Mouse (Mus musculus): ENCODE results near the gene Ccdc194. TPM values are rescaled to one million over a fixed set of nuclear protein-coding genes. Genes with fewer than 3 reads are reported as not detected.

The Ccdc194 gene
- polyA plus RNA-seq (2015; fragmentation: Nextera tagmentation; extraction: Ambion mirVana), result 0.26 TPM in 1 of 2 replicates, not detected in the other

DNA sequence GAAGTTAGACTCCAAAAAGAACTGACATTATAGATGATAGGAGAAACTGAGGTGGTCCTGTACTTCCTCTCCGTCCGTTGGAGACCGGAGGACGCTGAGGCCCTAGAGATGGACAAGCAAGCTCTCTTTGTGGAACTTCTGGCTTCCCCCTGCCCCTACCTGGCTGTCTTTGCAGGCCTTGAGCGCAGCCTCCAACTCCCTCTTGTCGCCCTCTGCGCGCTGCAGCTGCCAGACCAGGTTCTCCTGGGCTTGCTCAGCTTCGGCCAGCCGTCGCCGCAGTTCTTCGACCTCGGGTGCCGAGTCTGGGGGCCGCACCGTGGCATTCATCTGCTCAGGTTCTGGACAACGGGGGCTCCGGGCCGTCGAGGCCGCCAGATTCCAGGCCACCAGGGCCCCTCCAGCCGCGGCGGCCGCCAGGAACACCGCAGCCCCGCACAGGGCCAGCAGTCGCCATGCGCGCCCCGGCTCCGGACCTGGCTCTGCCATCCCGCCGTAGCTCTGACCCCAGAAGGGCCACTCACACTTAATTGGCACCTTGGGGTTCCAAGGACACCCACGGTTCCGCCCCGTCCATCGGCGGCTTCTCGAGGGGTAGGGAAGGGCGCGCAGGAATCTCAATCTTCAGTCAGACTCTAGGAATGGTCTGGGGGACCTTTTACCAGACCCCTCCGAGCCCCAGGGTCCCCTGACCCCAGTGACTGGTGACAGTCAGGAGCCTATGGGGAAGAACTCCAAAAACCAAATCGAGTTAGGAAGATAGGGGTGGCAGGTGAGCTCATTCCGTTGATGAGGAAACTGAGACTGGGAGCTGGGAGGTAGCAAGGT, at the start of gene Ccdc194:
TSS of gene Ccdc194 (minus strand) at position 486 of the 825 bp plus-strand sequence.
- H3K27ac ChIP-seq (ENCODE audit: low read length), result no peak within 1 kb of the TSS
- no peaks in the 10 kb centered on the region for H3K9me3 ChIP-seq (ENCODE audit: control insufficient read depth, low read length)
- ATAC-seq, result no peak
- no peaks in the 10 kb centered on the region for H3K36me3 ChIP-seq (ENCODE audit: control insufficient read depth, insufficient read depth)
- H3K27me3 ChIP-seq (replicated peaks; ENCODE audit: control insufficient read depth, insufficient read depth, low read length), result peaks cover 20% of the 10 kb centered on the region
- H3K9ac ChIP-seq (replicated peaks; ENCODE audit: low read depth, low read length), result no peak within 1 kb of the TSS
- no peak within 1 kb of the TSS for H3K4me2 ChIP-seq (ENCODE audit: low read length)
- WGBS, result 5% methylated on average over 46 of the region's 46 CpGs
- peaks cover 7% of the 10 kb centered on the region; the same call in 1 of the 2 replicates for H3K4me1 ChIP-seq (replicated peaks; ENCODE audit: control insufficient read depth, insufficient read depth, low read length)
- no peak within 1 kb of the TSS for H3K4me3 ChIP-seq (replicated peaks; ENCODE audit: low read length)

DNA sequence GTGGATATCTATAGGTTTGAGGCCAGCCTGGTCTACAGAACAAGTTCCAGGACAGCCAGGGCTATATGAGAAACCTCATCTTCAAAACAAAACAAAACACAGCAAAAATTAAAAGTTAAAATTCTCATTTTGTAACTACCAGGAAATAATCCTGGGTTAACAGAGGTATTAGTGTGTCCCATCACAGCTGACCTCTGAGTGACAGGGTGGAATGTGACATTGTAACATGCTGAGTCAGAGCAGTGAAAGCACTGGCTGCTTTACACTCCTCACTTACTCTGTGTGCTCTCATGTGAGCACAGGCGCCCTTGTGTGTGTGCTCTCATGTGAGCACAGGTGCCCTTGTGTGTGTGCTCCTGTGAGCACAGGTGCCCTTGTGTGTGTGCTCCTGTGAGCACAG, 49.5 kb upstream of the Ccdc194 start:
- peaks cover 31% of the 10 kb centered on the region for H3K4me1 ChIP-seq (replicated peaks; ENCODE audit: control insufficient read depth, insufficient read depth, low read length)
- H3K36me3 ChIP-seq (ENCODE audit: control insufficient read depth, insufficient read depth), result no peaks in the 10 kb centered on the region
- H3K27me3 ChIP-seq (replicated peaks; ENCODE audit: control insufficient read depth, insufficient read depth, low read length), result no peaks in the 10 kb centered on the region
- no peak overlapping the region for H3K4me2 ChIP-seq (ENCODE audit: low read length)
- no peak overlapping the region for H3K4me3 ChIP-seq (replicated peaks; ENCODE audit: low read length)
- no peak overlapping the region for H3K27ac ChIP-seq (ENCODE audit: low read length)
- H3K9ac ChIP-seq (replicated peaks; ENCODE audit: low read depth, low read length), result no peak overlapping the region
- no peak for ATAC-seq
- no peaks in the 10 kb centered on the region for H3K9me3 ChIP-seq (ENCODE audit: control insufficient read depth, low read length)
- WGBS, result 74% methylated on average over 1 of the region's 1 CpGs

DNA sequence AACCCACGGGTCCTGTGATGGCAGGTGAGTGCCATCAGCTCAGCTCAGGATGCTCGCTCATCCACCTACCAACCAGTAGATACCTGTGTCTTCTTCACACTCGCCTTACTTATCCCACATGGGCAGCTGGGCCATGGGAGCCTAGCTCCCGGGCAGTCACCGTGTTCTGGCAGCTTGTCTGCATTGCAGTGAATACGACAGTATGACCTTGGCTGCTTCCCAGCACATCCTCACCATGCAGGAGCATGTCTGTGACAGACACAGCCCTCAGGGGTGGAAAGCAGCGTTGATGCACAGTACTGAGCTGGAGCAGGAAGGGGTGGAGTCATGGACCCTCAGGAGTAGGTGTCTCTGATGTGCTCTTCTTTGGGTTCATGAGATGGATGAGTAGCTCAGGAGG, 48.9 kb upstream of the Ccdc194 start:
- H3K4me3 ChIP-seq (replicated peaks; ENCODE audit: low read length), result no peak overlapping the region
- 62% methylated on average over 7 of the region's 7 CpGs for WGBS

DNA sequence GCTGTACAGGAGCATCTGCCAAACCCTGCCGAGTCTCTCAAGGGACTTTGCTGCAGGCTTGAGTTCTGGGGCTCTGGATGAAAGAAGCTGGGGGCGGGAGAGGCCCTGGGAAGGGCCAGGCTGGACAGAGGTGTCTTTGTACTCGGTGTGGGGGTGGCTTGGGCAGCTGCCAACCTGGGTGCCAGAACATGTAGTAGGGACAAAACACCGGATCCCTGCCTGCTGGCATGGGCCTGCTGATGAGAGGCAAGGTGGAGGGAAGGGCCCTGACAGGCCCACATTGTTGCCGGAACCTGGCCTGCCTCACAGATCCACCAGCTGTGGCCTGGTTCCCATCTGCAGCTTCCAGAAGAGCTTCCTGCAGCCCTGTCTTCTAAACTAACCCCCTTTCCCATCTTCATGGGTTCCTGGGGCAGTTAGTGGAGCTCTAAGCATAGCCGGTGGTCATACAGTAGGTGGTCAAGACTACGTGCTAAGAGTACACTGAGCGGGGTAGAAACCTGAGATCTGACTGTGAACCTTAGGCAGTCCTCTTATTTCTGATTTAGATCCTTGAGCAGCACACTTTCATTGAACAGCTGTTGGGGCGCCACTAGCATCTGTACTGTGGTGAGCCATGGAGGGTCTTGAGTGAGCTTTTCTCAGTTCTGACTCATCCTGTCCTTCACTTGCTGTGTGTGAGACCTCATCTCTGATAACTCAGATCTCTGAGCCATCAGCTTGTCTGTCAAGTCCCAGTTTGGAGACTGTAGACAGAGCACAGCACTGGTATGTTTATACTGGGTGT, 47.5 kb upstream of the Ccdc194 start:
- Histone ChIP-seq H3K9ac (replicated peaks; ENCODE audit: low read depth, low read length) (peak overlapping the region; percentile 18; the same call in 1 of the 2 replicates), H3K9me3 (ENCODE audit: control insufficient read depth, low read length) (no peaks in the 10 kb centered on the region), H3K36me3 (ENCODE audit: control insufficient read depth, insufficient read depth) (no peaks in the 10 kb centered on the region), H3K27me3 (replicated peaks; ENCODE audit: control insufficient read depth, insufficient read depth, low read length) (no peaks in the 10 kb centered on the region), H3K4me3 (replicated peaks; ENCODE audit: low read length) (peak overlapping the region; percentile 14), H3K4me2 (ENCODE audit: low read length) (peak overlapping the region; percentile 53), H3K27ac (ENCODE audit: low read length) (peak overlapping the region; percentile 72), H3K4me1 (replicated peaks; ENCODE audit: control insufficient read depth, insufficient read depth, low read length) (peaks cover 32% of the 10 kb centered on the region)
- ATAC-seq, result peak; percentile 1; the same call in 1 of the 2 replicates
- 37% methylated on average over 9 of the region's 9 CpGs for WGBS

More for the DNA sequence above, 48.9 kb upstream of the Ccdc194 start:
- Histone ChIP-seq H3K27me3 (replicated peaks; ENCODE audit: control insufficient read depth, insufficient read depth, low read length) (no peaks in the 10 kb centered on the region), H3K9ac (replicated peaks; ENCODE audit: low read depth, low read length) (no peak overlapping the region), H3K4me1 (replicated peaks; ENCODE audit: control insufficient read depth, insufficient read depth, low read length) (peaks cover 26% of the 10 kb centered on the region), H3K36me3 (ENCODE audit: control insufficient read depth, insufficient read depth) (no peaks in the 10 kb centered on the region), H3K9me3 (ENCODE audit: control insufficient read depth, low read length) (no peaks in the 10 kb centered on the region), H3K4me2 (ENCODE audit: low read length) (no peak overlapping the region), H3K27ac (ENCODE audit: low read length) (no peak overlapping the region)
- ATAC-seq, result no peak

DNA sequence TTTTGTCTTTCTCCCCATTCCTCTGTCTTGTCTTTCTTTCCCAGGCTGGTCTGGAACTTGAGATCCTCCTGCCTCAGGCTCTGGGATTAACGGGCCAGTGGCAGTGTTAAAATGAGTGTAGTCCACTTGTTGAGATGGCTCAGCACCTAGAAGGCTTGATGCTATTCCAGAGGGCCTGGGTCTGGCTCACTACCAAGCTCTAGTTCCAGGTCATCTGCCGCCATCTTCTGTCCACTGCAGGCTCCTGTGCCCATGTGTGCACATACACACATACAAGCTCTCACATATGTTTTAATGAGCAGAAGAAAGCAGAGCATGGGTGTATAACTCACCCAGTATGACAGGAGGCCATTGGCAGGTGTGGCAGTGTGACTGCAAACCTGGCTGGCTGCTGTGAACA, 46.6 kb upstream of the Ccdc194 start:
- Histone ChIP-seq H3K9ac (replicated peaks; ENCODE audit: low read depth, low read length) (no peak overlapping the region), H3K4me1 (replicated peaks; ENCODE audit: control insufficient read depth, insufficient read depth, low read length) (peaks cover 32% of the 10 kb centered on the region), H3K27me3 (replicated peaks; ENCODE audit: control insufficient read depth, insufficient read depth, low read length) (no peaks in the 10 kb centered on the region), H3K36me3 (ENCODE audit: control insufficient read depth, insufficient read depth) (no peaks in the 10 kb centered on the region), H3K9me3 (ENCODE audit: control insufficient read depth, low read length) (no peaks in the 10 kb centered on the region), H3K27ac (ENCODE audit: low read length) (peak overlapping the region; percentile 72), H3K4me2 (ENCODE audit: low read length) (peak overlapping the region; percentile 53; the same call in 1 of the 2 replicates), H3K4me3 (replicated peaks; ENCODE audit: low read length) (no peak overlapping the region)
- 73% methylated on average over 2 of the region's 2 CpGs for WGBS
- no peak for ATAC-seq

DNA sequence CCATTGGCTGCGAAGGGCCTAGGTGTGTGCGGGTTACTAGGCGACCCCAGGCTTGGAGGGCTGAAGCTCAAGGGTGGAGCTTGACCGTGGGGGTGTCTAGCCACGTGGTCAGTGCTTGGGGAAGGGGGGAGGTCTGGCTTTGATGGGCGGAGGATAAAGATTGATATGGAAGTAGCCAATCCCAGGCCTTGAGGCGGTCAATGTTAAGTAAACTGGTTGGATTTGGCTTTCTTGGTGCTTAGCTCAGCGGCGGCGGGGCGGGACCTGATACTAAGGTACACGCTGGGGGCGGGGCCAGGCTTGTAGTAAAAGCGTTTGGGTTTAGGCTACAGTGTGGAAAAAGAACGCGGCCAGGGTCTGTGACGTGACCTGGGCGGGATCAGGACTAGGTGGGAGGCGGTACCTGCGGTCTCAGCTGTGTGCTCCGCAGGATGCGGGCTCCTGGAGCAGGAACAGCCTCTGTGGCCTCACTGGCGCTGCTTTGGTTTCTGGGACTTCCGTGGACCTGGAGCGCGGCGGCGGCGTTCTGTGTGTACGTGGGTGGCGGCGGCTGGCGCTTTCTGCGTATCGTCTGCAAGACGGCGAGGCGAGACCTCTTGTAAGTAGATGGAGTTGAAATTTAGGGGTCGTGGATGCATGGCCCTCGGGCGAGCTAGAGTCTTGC, 44.9 kb upstream of the Ccdc194 start:
- peak; percentile 88 for ATAC-seq
- Histone ChIP-seq H3K27ac (ENCODE audit: low read length) (peak overlapping the region; percentile 79), H3K9me3 (ENCODE audit: control insufficient read depth, low read length) (no peaks in the 10 kb centered on the region), H3K9ac (replicated peaks; ENCODE audit: low read depth, low read length) (peak overlapping the region; percentile 56), H3K27me3 (replicated peaks; ENCODE audit: control insufficient read depth, insufficient read depth, low read length) (no peaks in the 10 kb centered on the region), H3K4me3 (replicated peaks; ENCODE audit: low read length) (peak overlapping the region; percentile 66), H3K4me2 (ENCODE audit: low read length) (peak overlapping the region; percentile 53), H3K36me3 (ENCODE audit: control insufficient read depth, insufficient read depth) (no peaks in the 10 kb centered on the region), H3K4me1 (replicated peaks; ENCODE audit: control insufficient read depth, insufficient read depth, low read length) (peaks cover 32% of the 10 kb centered on the region)
- under 1% methylated on average over 41 of the region's 41 CpGs for WGBS

DNA sequence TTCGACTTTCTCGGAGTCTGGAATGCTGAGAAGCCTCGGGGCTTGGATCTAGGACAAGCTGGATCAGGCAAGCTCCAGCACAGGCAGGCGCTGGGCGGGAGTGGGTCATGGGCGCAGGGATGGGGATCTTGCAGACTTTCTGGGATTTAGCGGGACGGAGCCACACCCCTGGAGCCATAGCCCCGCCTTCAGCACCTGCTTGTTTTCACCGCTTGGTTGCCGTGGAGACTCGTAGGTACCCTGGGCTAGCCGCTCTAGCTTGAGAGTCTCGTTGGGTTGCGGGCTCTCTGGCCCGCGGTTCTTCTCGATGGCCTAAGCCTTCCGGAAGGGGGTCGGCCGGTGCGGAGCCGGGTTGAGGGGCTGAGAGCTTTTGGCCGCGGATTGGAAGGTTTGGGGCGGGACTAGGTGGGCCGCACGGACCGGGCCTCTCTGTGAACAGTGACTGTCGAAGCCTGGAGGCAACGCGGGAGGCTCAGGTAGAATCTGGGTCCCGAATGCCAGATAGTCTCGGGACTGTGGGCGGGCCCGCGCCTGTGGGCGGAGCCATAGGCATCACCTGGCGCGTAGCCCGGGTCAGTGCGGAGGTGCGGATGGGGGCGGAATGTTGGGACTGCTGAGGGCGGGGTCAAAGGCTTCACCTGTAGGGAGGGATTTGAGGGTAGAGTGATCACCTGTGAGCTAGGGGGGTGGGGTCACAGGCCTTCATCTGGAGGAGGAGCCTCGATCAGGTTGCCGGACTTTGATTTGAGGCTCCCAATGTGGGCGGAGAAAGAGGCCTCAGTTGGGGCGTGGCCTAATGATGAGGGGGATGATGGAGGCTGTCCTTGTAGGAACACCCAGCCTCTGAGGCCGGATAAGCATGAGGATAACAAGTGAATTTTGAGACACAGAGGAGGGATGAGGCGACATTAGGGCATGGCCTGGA, 44.1 kb upstream of the Ccdc194 start:
- Histone ChIP-seq H3K27me3 (replicated peaks; ENCODE audit: control insufficient read depth, insufficient read depth, low read length) (no peaks in the 10 kb centered on the region), H3K36me3 (ENCODE audit: control insufficient read depth, insufficient read depth) (no peaks in the 10 kb centered on the region), H3K27ac (ENCODE audit: low read length) (peak overlapping the region; percentile 79), H3K4me2 (ENCODE audit: low read length) (peak overlapping the region; percentile 53), H3K9me3 (ENCODE audit: control insufficient read depth, low read length) (no peaks in the 10 kb centered on the region), H3K4me1 (replicated peaks; ENCODE audit: control insufficient read depth, insufficient read depth, low read length) (peaks cover 32% of the 10 kb centered on the region), H3K4me3 (replicated peaks; ENCODE audit: low read length) (peak overlapping the region; percentile 66), H3K9ac (replicated peaks; ENCODE audit: low read depth, low read length) (peak overlapping the region; percentile 56)
- ATAC-seq, result peak; percentile 81
- WGBS, result 1% methylated on average over 51 of the region's 51 CpGs

DNA sequence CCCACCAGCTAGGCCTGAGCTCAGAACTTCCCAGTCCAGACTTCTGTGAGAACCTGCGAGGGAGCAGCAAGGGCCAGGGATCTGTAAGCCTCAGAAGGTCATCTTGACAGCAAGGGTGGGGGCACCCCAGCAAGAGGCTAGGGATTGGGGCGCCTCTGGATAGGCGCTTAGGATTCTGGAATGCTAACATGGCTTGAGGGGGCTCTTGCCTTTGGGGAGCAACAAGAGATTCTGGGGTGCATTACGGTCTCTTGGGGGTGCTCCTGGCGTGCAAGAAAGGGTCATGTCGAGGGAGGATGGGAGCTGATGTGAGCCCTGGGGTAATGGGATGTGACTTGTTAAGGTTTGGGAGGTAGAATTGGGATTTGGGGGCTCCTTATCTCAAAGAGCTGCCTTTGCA, 43.4 kb upstream of the Ccdc194 start:
- H3K36me3 ChIP-seq (ENCODE audit: control insufficient read depth, insufficient read depth), result no peaks in the 10 kb centered on the region
- H3K4me3 ChIP-seq (replicated peaks; ENCODE audit: low read length), result peak overlapping the region; percentile 66
- H3K27ac ChIP-seq (ENCODE audit: low read length), result peak overlapping the region; percentile 79
- 20% methylated on average over 6 of the region's 6 CpGs for WGBS
- H3K4me1 ChIP-seq (replicated peaks; ENCODE audit: control insufficient read depth, insufficient read depth, low read length), result peaks cover 30% of the 10 kb centered on the region
- H3K4me2 ChIP-seq (ENCODE audit: low read length), result peak overlapping the region; percentile 53
- no peaks in the 10 kb centered on the region for H3K9me3 ChIP-seq (ENCODE audit: control insufficient read depth, low read length)
- peak overlapping the region; percentile 56 for H3K9ac ChIP-seq (replicated peaks; ENCODE audit: low read depth, low read length)
- H3K27me3 ChIP-seq (replicated peaks; ENCODE audit: control insufficient read depth, insufficient read depth, low read length), result no peaks in the 10 kb centered on the region
- no peak for ATAC-seq

All from forebrain, embryonic 16.5 days (tissue).